Mouse (Mus musculus): Measurements from ENCODE around the gene Ssna1. TPM values are rescaled to one million over a fixed set of nuclear protein-coding genes. Genes with fewer than 3 reads are reported as not detected.
A peak's percentile ranks its signal among the peaks of the same experiment; 100 is the strongest.

Gene Ssna1
- 65.8 and 76.0 TPM in 2 replicates for polyA plus RNA-seq (2012; rRNA removed)
- 145 and 155 TPM in 2 replicates for polyA plus RNA-seq (2014; fragmentation: Nextera tagmentation; extraction: Ambion mirVana)

DNA sequence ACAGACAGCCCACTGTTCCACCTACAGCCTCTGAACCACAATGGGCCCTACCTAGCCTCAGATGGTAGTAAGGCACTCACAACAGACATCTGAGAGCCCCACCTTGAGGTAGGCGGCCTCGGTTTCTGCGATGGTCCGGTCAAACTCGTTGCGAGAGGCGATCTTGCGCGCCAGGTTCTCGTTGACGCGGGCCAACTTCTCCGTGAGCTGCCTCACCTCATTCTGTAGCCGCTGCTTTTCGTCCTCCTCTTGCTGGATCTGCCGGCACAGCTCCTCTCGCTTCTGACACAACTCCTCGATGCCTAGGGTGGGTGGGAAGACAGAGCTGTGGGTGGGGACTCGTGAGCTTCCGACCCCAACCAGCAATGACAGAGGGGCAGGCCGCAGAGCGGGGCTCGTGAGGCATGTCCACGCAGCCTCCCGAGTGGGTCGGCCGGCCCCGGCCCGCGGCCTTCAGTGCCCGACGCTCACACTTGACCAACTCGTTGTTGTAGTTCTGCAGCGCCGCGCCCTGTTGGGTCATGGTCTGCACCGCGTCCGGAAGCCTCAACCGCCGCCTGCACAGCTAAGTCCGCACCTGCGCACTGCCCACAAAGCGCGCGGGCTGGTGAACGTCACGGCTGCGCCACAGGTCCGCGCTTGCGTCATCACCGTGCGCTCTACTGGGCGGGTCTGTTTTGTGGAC lies at the start of gene Ssna1, which contains the start of gene Anapc2:
Gene Ssna1, minus strand, starts transcription at position 612 of the 685 bp plus-strand sequence.
Gene Anapc2, plus strand, starts transcription at position 652 of the 685 bp plus-strand sequence.
- Histone ChIP-seq H3K9ac (replicated peaks) (peak within 1 kb of the TSS; percentile 94), H3K4me3 (ENCODE audit: insufficient read depth in 1 of 2, low read depth in 2 of 2, low read length in 2 of 2) (peak within 1 kb of the TSS; percentile 88 to 97), H3K27ac (peak within 1 kb of the TSS; percentile 70), H3K36me3 (replicated peaks; ENCODE audit: control insufficient read depth, insufficient read depth, low read depth) (peaks cover 32% of the 10 kb centered on the region), H3K4me2 (ENCODE audit: low read depth) (peak within 1 kb of the TSS; percentile 86), H3K9me3 (ENCODE audit: control insufficient read depth, low read length) (no peaks in the 10 kb centered on the region), H3K27me3 (ENCODE audit: control insufficient read depth, insufficient read depth, low read length) (no peaks in the 10 kb centered on the region), H3K4me1 (replicated peaks; ENCODE audit: control insufficient read depth in 2 of 2, insufficient read depth in 2 of 2, low read length in 1 of 2) (peaks cover 7 to 19% of the 10 kb centered on the region in 2 experiments)
- TF ChIP-seq CTCF (IDR thresholded peaks at IDR 0.05; ENCODE audit: low read depth) (peak; percentile 57), EP300 (IDR thresholded peaks at IDR 0.05; ENCODE audit: low read depth) (no peak)
- ATAC-seq (ENCODE audit: insufficient read depth) = peak; percentile 92
- under 1% methylated on average over 55 of the region's 55 CpGs for WGBS (ENCODE audit: insufficient replicate concordance)
- peak; percentile 94 to 96 (median 95) for DNase-seq (ENCODE audit: low read depth in 3 of 3, low spot score in 3 of 3)

DNA sequence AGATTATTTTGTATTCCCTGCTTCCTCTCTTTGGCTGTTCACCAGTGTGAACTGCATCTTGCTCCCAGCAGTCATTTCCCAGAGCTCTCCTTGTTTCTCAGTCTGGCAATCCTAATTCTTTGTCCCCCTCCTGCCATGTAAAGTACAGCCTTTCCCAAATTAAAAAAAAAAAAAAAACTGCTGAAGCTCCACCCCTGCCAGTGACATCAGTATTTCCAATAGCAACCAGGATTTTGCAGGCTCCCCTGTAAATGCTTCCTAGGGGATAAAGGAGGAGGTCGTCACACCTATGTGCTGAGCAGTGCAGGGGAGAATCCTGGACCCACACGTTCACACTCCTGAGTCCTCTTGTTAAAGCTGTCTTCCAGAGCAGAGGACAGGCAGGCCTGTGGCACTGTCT lies 47.8 kb upstream of the Ssna1 start:
- Histone ChIP-seq H3K9me3 (ENCODE audit: control insufficient read depth, low read length) (no peaks in the 10 kb centered on the region), H3K36me3 (replicated peaks; ENCODE audit: control insufficient read depth, insufficient read depth, low read depth) (no peaks in the 10 kb centered on the region), H3K27ac (no peak overlapping the region), H3K4me1 (replicated peaks; ENCODE audit: control insufficient read depth in 2 of 2, insufficient read depth in 2 of 2, low read length in 1 of 2) (no peaks in the 10 kb centered on the region), H3K4me3 (ENCODE audit: insufficient read depth in 1 of 2, low read depth in 2 of 2, low read length in 2 of 2) (no peak overlapping the region), H3K27me3 (ENCODE audit: control insufficient read depth, insufficient read depth, low read length) (peaks cover 19% of the 10 kb centered on the region), H3K9ac (replicated peaks) (no peak overlapping the region), H3K4me2 (ENCODE audit: low read depth) (no peak overlapping the region)
- TF ChIP-seq EP300 (IDR thresholded peaks at IDR 0.05; ENCODE audit: low read depth) (no peak), CTCF (IDR thresholded peaks at IDR 0.05; ENCODE audit: low read depth) (no peak)
- ATAC-seq (ENCODE audit: insufficient read depth) = no peak
- WGBS (ENCODE audit: insufficient replicate concordance) = 19% methylated on average over 2 of the region's 2 CpGs
- DNase-seq (ENCODE audit: low read depth in 3 of 3, low spot score in 3 of 3) = no peak

DNA sequence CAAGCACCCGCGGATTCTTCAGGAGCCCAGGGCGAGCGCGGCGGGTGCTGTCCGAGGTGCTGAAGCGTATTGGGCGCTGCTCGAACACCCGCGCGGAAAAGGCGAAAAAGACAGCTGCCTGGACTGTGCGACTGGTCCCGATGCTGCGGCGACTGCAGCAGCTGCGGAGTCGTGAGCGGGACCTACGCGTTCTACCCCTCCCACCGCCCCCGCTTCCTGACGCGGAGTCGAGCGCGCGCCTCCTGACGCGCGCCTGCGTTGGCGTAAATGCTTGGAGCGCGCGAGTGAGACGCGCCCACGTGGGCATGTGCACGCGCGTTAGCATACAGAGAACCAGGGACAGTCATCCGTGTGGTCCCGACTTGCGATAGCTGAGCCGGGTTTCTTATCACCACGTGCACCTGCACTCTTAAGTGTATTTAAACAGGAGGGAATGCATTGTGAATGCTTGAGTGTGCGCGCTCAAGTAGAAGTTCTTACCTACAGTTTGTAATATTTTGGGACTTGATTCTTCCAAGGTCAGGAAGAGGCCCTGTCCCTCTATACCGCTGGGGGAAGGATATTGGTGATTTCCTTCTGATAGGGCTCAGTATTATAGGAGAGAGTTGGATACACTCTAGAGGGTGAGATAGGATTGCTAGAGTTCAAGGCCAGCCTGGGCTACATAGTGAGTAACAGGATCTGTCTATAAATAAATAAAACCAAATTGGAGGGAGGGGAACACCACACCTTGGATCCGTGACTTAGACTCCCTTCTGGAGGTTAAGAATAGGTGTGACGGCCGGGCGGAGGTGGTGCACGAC lies 46.9 kb upstream of the Ssna1 start, which contains the start of gene Grin1:
Gene Grin1, minus strand, starts transcription at position 217 of the 803 bp plus-strand sequence.
- Histone ChIP-seq H3K36me3 (replicated peaks; ENCODE audit: control insufficient read depth, insufficient read depth, low read depth) (no peaks in the 10 kb centered on the region), H3K27ac (no peak within 1 kb of the TSS), H3K9me3 (ENCODE audit: control insufficient read depth, low read length) (no peaks in the 10 kb centered on the region), H3K4me1 (replicated peaks; ENCODE audit: control insufficient read depth in 2 of 2, insufficient read depth in 2 of 2, low read length in 1 of 2) (no peaks in the 10 kb centered on the region), H3K4me3 (ENCODE audit: insufficient read depth in 1 of 2, low read depth in 2 of 2, low read length in 2 of 2) (no peak within 1 kb of the TSS; a peak in 1 of 4 replicates), H3K27me3 (ENCODE audit: control insufficient read depth, insufficient read depth, low read length) (peaks cover 19% of the 10 kb centered on the region), H3K4me2 (ENCODE audit: low read depth) (peak within 1 kb of the TSS; percentile 48), H3K9ac (replicated peaks) (no peak within 1 kb of the TSS)
- TF ChIP-seq CTCF (IDR thresholded peaks at IDR 0.05; ENCODE audit: low read depth) = no peak
- TF ChIP-seq EP300 (IDR thresholded peaks at IDR 0.05; ENCODE audit: low read depth) = no peak
- 8% methylated on average over 58 of the region's 58 CpGs for WGBS (ENCODE audit: insufficient replicate concordance)
- DNase-seq (ENCODE audit: low read depth in 3 of 3, low spot score in 3 of 3) (peak in 2 of 3 experiments; percentile 37 to 41), ATAC-seq (ENCODE audit: insufficient read depth) (no peak)

DNA sequence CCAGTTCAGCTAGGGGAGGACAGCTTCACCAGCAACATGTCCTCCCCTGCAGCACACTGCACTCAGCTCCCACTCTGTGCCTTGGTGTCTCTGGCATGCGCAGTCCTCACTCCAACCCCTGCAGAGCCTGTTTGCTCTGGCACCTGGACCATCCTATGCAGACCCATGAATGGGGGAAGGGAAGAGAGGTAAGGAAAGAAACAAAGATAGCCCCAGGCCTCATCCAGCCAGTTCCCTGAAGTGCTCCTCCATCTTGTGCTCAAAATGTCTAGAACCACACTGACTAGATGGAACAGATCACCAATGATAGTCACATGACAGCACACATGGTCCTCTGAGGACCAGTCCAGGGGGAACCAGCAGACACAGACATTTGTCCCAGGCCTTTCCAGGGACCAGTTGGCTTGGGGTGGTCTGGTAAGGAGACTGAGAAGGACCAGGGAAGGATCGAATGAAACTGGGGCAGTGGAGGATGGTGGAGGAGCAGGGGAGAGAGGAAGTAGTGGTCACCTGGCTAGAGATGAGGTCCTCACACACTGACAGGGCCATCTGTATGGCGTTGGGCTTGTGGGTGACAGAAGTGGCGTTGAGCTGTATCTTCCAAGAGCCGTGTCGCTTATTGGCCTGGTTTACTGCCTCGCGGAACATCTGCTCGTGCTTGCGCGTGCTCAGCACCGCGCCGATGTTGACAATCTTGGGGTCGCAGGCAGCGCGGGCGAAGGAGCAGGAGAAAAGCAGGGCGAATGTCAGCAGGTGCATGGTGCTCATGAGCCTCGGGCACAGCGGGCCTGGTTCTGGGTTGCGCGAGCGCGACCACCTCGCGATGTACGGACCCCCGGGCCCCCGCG lies 46.1 kb upstream of the Ssna1 start:
- DNase-seq (ENCODE audit: low read depth in 3 of 3, low spot score in 3 of 3) (no peak), ATAC-seq (ENCODE audit: insufficient read depth) (no peak)
- Histone ChIP-seq H3K9me3 (ENCODE audit: control insufficient read depth, low read length) (no peaks in the 10 kb centered on the region), H3K9ac (replicated peaks) (no peak overlapping the region), H3K27ac (no peak overlapping the region), H3K27me3 (ENCODE audit: control insufficient read depth, insufficient read depth, low read length) (peaks cover 19% of the 10 kb centered on the region), H3K4me3 (ENCODE audit: insufficient read depth in 1 of 2, low read depth in 2 of 2, low read length in 2 of 2) (no peak overlapping the region; a peak in 1 of 4 replicates), H3K36me3 (replicated peaks; ENCODE audit: control insufficient read depth, insufficient read depth, low read depth) (no peaks in the 10 kb centered on the region), H3K4me2 (ENCODE audit: low read depth) (peak overlapping the region; percentile 48), H3K4me1 (replicated peaks; ENCODE audit: control insufficient read depth in 2 of 2, insufficient read depth in 2 of 2, low read length in 1 of 2) (no peaks in the 10 kb centered on the region)
- WGBS (ENCODE audit: insufficient replicate concordance) = 8% methylated on average over 31 of the region's 31 CpGs
- TF ChIP-seq CTCF (IDR thresholded peaks at IDR 0.05; ENCODE audit: low read depth) (no peak), EP300 (IDR thresholded peaks at IDR 0.05; ENCODE audit: low read depth) (no peak)

Data from liver, embryonic 14.5 days (tissue).